Mouse (Mus musculus): ENCODE results near the gene Ak3.

DNA sequence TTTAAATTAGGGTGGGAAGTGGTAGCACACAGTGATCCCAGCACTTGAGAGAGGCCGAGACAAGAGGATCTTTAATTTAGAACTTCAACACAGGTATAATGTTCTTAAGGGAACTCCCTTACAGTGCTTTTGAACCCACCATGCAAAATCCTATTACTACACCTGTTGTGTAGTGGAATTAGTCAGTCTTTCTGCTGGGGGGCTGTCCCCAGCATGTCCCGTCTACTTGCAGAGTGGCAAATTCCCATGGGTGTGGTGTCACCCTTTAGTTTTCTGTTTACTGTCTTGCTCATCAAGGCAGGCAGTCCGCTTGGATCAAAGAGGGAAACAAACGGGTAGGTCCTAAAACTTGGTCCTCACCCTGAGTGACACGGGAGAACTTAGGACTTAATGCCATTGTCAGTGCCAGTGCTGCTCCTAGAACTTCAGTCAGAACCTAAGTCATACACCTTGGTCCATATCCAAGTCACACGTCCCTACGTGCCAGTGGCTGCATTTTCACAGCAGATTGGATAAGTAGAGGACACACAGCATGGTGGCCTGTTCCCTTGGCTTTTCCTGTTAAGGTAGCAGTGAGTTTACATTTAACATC, 25.9 kb downstream of the Ak3 start:
- TF ChIP-seq POLR2A (IDR thresholded peaks at IDR 0.05; ENCODE audit: borderline replicate concordance, extremely low read depth, insufficient read depth, insufficient read length, poor library complexity, severe bottlenecking) (no peak), CTCF (IDR thresholded peaks at IDR 0.05; ENCODE audit: borderline replicate concordance, extremely low read depth, insufficient read depth, insufficient read length) (no peak)

Data from brain, embryonic 14.5 days (tissue).